Mouse (Mus musculus): Measurements from ENCODE around the gene Hist1h3a.

Hist1h3a gene

DNA sequence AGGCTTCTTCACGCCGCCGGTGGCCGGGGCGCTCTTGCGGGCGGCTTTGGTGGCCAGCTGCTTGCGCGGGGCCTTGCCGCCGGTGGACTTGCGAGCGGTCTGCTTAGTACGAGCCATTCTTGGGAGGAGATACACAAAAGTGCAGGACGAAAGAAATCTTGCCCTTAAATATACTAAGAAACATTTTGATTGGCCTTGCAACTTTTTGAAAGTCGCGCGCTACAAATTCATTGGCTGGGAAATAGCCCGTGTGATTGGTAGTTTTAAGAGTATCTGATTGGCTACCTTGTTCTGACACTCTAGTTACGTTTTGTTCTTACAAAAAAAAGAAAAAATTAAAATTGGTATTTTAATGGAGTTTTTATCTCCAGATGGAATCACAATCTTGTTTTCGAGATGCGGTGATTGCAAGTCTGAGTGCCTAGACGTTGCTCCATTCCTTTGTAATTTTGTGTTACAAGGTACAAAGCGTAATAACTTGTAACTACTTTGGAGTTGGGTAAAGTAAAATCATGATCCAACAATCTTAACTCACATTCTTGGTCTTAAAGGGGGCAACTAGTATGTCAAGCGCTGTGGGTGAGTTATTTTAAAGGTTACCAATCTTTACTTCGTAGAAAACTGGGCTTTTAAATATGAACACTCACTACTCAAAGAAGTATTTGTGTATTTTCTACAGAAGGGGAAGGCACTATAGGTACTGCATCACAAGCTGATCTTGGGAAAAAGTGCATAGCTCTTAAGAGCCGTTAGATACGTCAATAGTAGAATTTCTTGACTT, 16.6 kb downstream of the Hist1h3a start, which contains the start of gene Hist1h3c:
Hist1h3c (minus strand) TSS at position 222 of the 781 bp plus-strand sequence.
- Histone ChIP-seq H3K9me3 (ENCODE audit: low read length) (no peaks in the 10 kb centered on the region), H3K4me1 (replicated peaks; ENCODE audit: low read depth, low read length) (peaks cover 46% of the 10 kb centered on the region), H3K36me3 (ENCODE audit: insufficient read depth, low read length) (no peaks in the 10 kb centered on the region), H3K27me3 (ENCODE audit: insufficient read depth, low read length) (no peaks in the 10 kb centered on the region), H3K4me3 (replicated peaks; ENCODE audit: low read length) (peak within 1 kb of the TSS; percentile 75)
- TF ChIP-seq POU5F1 (IDR thresholded peaks at IDR 0.05; ENCODE audit: borderline replicate concordance, low read length): no peak

GRCm38 (mm10) chr13:23744421-23745380, 17.5 kb downstream of the Hist1h3a start:
- no peak for TF ChIP-seq CTCF (conservative IDR thresholded peaks at IDR 0.05; ENCODE audit: low read length)
- no peak for TF ChIP-seq NANOG (IDR thresholded peaks at IDR 0.05; ENCODE audit: borderline replicate concordance, low read length)
- no peak for TF ChIP-seq POU5F1 (IDR thresholded peaks at IDR 0.05; ENCODE audit: borderline replicate concordance, low read length)

DNA sequence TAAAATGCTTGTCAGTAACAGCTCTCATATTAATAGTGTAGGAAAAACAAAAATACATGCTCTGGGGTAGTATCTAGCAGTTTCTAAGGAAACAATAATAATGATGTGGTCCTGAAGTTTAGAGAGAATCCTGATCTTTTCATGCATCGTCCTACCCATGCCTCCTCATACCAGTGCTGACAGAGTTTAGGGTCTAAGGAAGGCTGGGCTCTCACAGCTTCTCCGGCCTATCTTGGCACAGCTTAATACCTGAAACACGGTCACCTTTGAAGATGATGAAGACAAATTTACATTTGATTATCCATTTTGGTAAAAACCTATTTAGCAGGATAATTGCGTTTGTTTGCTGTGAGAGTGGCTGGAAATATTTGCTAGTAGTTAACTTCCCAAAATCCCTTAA, 18.2 kb downstream of the Hist1h3a start:
- no peaks in the 10 kb centered on the region for H3K36me3 ChIP-seq (ENCODE audit: insufficient read depth, low read length)
- peaks cover 30% of the 10 kb centered on the region for H3K4me1 ChIP-seq (replicated peaks; ENCODE audit: low read depth, low read length)
- no peaks in the 10 kb centered on the region for H3K27me3 ChIP-seq (ENCODE audit: insufficient read depth, low read length)
- H3K4me3 ChIP-seq (replicated peaks; ENCODE audit: low read length): peak overlapping the region; percentile 73
- TF ChIP-seq CTCF (conservative IDR thresholded peaks at IDR 0.05; ENCODE audit: low read length) (no peak), NANOG (IDR thresholded peaks at IDR 0.05; ENCODE audit: borderline replicate concordance, low read length) (no peak), POU5F1 (IDR thresholded peaks at IDR 0.05; ENCODE audit: borderline replicate concordance, low read length) (no peak)
- no peaks in the 10 kb centered on the region for H3K9me3 ChIP-seq (ENCODE audit: low read length)

More at GRCm38 (mm10) chr13:23744421-23745380, 17.5 kb downstream of the Hist1h3a start:
- H3K4me3 ChIP-seq (replicated peaks; ENCODE audit: low read length): peak overlapping the region; percentile 73
- no peaks in the 10 kb centered on the region for H3K27me3 ChIP-seq (ENCODE audit: insufficient read depth, low read length)
- H3K4me1 ChIP-seq (replicated peaks; ENCODE audit: low read depth, low read length): peaks cover 38% of the 10 kb centered on the region
- H3K36me3 ChIP-seq (ENCODE audit: insufficient read depth, low read length): no peaks in the 10 kb centered on the region
- no peaks in the 10 kb centered on the region for H3K9me3 ChIP-seq (ENCODE audit: low read length)

GRCm38 (mm10) chr13:23743215-23743614, 19.0 kb downstream of the Hist1h3a start:
- H3K27me3 ChIP-seq (ENCODE audit: insufficient read depth, low read length): no peaks in the 10 kb centered on the region
- H3K9me3 ChIP-seq (ENCODE audit: low read length): no peaks in the 10 kb centered on the region
- no peaks in the 10 kb centered on the region for H3K36me3 ChIP-seq (ENCODE audit: insufficient read depth, low read length)
- H3K4me1 ChIP-seq (replicated peaks; ENCODE audit: low read depth, low read length): peaks cover 23% of the 10 kb centered on the region
- peak overlapping the region; percentile 73 for H3K4me3 ChIP-seq (replicated peaks; ENCODE audit: low read length)
- TF ChIP-seq CTCF (conservative IDR thresholded peaks at IDR 0.05; ENCODE audit: low read length) (no peak), POU5F1 (IDR thresholded peaks at IDR 0.05; ENCODE audit: borderline replicate concordance, low read length) (no peak), NANOG (IDR thresholded peaks at IDR 0.05; ENCODE audit: borderline replicate concordance, low read length) (no peak)

DNA sequence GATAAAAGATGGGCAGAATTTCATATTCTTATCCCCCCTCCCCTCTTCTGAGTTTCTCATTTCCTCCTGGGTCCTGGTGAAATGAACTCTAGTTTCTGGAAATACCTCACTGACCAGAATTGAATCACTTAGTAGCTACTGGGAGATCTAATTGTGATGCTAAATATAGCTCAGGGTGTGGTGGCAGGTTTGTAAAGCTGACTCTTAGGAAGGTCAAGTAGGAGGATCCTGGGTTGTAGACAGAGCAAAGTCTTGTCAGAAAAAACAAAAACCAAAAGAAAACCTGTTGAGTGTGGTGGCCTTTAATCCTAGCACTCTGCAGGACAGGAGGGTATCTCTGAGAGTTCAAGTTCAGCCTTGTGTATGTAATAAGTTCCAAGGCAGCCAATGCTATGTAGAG, 20.2 kb downstream of the Hist1h3a start:
- TF ChIP-seq NANOG (IDR thresholded peaks at IDR 0.05; ENCODE audit: borderline replicate concordance, low read length): no peak; the same call in 1 of the 2 replicates
- TF ChIP-seq POU5F1 (IDR thresholded peaks at IDR 0.05; ENCODE audit: borderline replicate concordance, low read length): 0 out of 2 replicates have a peak, but pooled peaks have one; percentile 52
- Histone ChIP-seq H3K9me3 (ENCODE audit: low read length) (no peaks in the 10 kb centered on the region), H3K36me3 (ENCODE audit: insufficient read depth, low read length) (no peaks in the 10 kb centered on the region), H3K27me3 (ENCODE audit: insufficient read depth, low read length) (no peaks in the 10 kb centered on the region), H3K4me1 (replicated peaks; ENCODE audit: low read depth, low read length) (peaks cover 28% of the 10 kb centered on the region), H3K4me3 (replicated peaks; ENCODE audit: low read length) (peak overlapping the region; percentile 46; the same call in 1 of the 2 replicates)

DNA sequence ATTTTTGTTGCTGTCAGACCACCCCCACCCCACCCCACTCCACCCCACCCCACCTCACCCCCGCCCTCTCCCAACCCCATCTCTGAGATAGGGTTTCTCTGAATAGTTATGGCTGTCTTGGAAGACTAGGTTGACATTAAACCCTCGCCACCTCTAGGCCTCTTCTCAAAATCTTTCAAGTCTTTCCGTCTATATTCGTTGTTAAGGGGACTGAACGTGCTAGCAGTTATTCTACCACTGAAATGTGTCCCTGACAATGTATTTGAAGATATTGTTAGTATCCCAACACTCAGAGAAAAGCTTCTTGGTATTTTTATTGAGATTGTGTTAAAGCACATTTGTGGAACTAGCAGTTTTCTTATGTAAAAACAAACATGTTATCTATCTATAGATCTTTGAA, 21.3 kb downstream of the Hist1h3a start:
- Histone ChIP-seq H3K9me3 (ENCODE audit: low read length) (no peaks in the 10 kb centered on the region), H3K4me1 (replicated peaks; ENCODE audit: low read depth, low read length) (peaks cover 29% of the 10 kb centered on the region), H3K4me3 (replicated peaks; ENCODE audit: low read length) (peak overlapping the region; percentile 46; the same call in 1 of the 2 replicates), H3K27me3 (ENCODE audit: insufficient read depth, low read length) (no peaks in the 10 kb centered on the region), H3K36me3 (ENCODE audit: insufficient read depth, low read length) (no peaks in the 10 kb centered on the region)
- no peak for TF ChIP-seq CTCF (conservative IDR thresholded peaks at IDR 0.05; ENCODE audit: low read length)
- no peak for TF ChIP-seq POU5F1 (IDR thresholded peaks at IDR 0.05; ENCODE audit: borderline replicate concordance, low read length)
- no peak for TF ChIP-seq NANOG (IDR thresholded peaks at IDR 0.05; ENCODE audit: borderline replicate concordance, low read length)

DNA sequence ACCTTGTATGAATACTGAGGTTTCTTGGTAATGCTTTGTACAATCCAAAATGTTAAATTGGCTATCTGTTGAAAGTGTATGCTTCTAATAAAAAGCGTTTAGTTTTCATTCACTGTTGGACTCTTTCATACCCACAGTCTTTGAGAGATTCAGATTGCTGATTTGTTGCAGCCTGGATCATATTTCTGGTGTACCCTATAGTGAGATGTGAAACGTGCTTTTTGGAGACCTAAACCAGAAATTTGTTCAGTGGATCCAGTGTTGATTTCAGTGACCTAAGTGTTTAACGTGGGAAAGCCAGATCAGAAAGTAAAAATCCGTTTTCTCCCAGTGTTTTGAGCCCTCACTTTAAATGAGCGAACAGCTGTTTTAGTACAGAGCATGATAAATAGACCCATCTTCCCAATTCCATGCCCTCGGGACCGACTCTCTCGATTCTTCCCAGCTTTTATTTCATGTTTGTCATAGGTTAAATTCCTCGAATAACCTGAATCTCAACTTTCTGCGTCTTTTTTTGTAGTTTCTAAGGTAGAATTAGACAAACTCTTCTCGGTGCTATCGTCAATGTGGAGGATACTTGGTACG, 21.8 kb downstream of the Hist1h3a start:
- Histone ChIP-seq H3K4me3 (replicated peaks; ENCODE audit: low read length) (peak overlapping the region; percentile 81), H3K27me3 (ENCODE audit: insufficient read depth, low read length) (no peaks in the 10 kb centered on the region), H3K4me1 (replicated peaks; ENCODE audit: low read depth, low read length) (peaks cover 29% of the 10 kb centered on the region), H3K9me3 (ENCODE audit: low read length) (no peaks in the 10 kb centered on the region), H3K36me3 (ENCODE audit: insufficient read depth, low read length) (no peaks in the 10 kb centered on the region)
- TF ChIP-seq NANOG (IDR thresholded peaks at IDR 0.05; ENCODE audit: borderline replicate concordance, low read length) (no peak), POU5F1 (IDR thresholded peaks at IDR 0.05; ENCODE audit: borderline replicate concordance, low read length) (no peak), CTCF (conservative IDR thresholded peaks at IDR 0.05; ENCODE audit: low read length) (no peak)

- TF ChIP-seq CTCF (conservative IDR thresholded peaks at IDR 0.05; ENCODE audit: low read length) (no peak), POU5F1 (IDR thresholded peaks at IDR 0.05; ENCODE audit: borderline replicate concordance, low read length) (no peak), NANOG (IDR thresholded peaks at IDR 0.05; ENCODE audit: borderline replicate concordance, low read length) (no peak)
- Histone ChIP-seq H3K4me1 (replicated peaks; ENCODE audit: low read depth, low read length) (peaks cover 29% of the 10 kb centered on the region), H3K4me3 (replicated peaks; ENCODE audit: low read length) (peak overlapping the region; percentile 81), H3K9me3 (ENCODE audit: low read length) (no peaks in the 10 kb centered on the region), H3K36me3 (ENCODE audit: insufficient read depth, low read length) (no peaks in the 10 kb centered on the region), H3K27me3 (ENCODE audit: insufficient read depth, low read length) (no peaks in the 10 kb centered on the region)
These were observed 22.3 kb downstream of the Hist1h3a start for GRCm38 (mm10) chr13:23739922-23740252.

All from E14TG2a.4 (cell line).